Mouse (Mus musculus) heart, postnatal 14 days (tissue): Measurements from ENCODE around the gene Zfp13. TPM values are rescaled to one million over a fixed set of nuclear protein-coding genes. Genes with fewer than 3 reads are reported as not detected.

ENCODE experiments used
- DNase-seq, 2 experiments: peaks; one replicate each; pipeline ENCODE4 v3.0.0; 2021 to 2022
- intact Hi-C: fragments of 180-260 bp; cut with DNase I; formaldehyde crosslinking; loops from one replicate; pipeline ENCODE4 v1.15.1; 2025
- long read RNA-seq, 2 experiments: library from polyadenylated mRNA; stranded (forward); transcript quantifications; one replicate each; pipeline ENCODE4 v2.0.0; 2021
- total RNA-seq, 2 experiments: library from RNA; stranded (reverse); gene quantifications; 2 replicates each; pipeline ENCODE4 v1.2.3; 2021

Zfp13 gene
- 1 to 10 TPM; 4.3 to 5.0 TPM for total RNA-seq
- long read RNA-seq, experiment 1, partial matches to known transcripts: 0 of 6 reads
- long read RNA-seq, experiment 1, other reads (novel, unspliced or antisense): 2 of 6 reads
- long read RNA-seq, experiment 2, partial matches to known transcripts: 0 of 2 reads
- long read RNA-seq, experiment 2, other reads (novel, unspliced or antisense): 1 of 2 reads

- intact Hi-C loops: no loop called here
- DNase-seq: peak; percentile 80 to 86
These were observed at the start of gene Zfp13 for GRCm38 (mm10) chr17:23598582-23599552. Gene Zfp13, minus strand, starts transcription at chr17:23599487.

GRCm38 (mm10) chr17:23645894-23646293, 46.6 kb upstream of the Zfp13 start:
- DNase-seq: no peak
- intact Hi-C loops: no loop called here

GRCm38 (mm10) chr17:23644613-23645495, 45.6 kb upstream of the Zfp13 start, which contains the start of gene Mmp25:
Gene Mmp25, minus strand, starts transcription at chr17:23645277.
- DNase-seq: peak; percentile 21 to 32
- intact Hi-C loops: no loop called here

- intact Hi-C loops: loop anchor here (2.0 kb wide), 1 partner anchor 60 kb away; no protein-coding TSS in a partner anchor
- no peak for DNase-seq
These were observed 32.0 kb upstream of the Zfp13 start for GRCm38 (mm10) chr17:23631241-23631640.

- intact Hi-C loops: loop anchor here (2.0 kb wide), 1 partner anchor 60 kb away; no protein-coding TSS in a partner anchor
- DNase-seq: peak; percentile 83 to 90
These were observed 31.1 kb upstream of the Zfp13 start for GRCm38 (mm10) chr17:23630195-23631020.

- intact Hi-C loops: no loop called here
These were observed 28.5 kb upstream of the Zfp13 start for GRCm38 (mm10) chr17:23627813-23628212.

GRCm38 (mm10) chr17:23620351-23620750, 21.1 kb upstream of the Zfp13 start:
- intact Hi-C loops: no loop called here
- DNase-seq: no peak

More at GRCm38 (mm10) chr17:23627813-23628212, 28.5 kb upstream of the Zfp13 start:
- DNase-seq: no peak

- no peak for DNase-seq
- intact Hi-C loops: no loop called here
These were observed 17.8 kb upstream of the Zfp13 start for GRCm38 (mm10) chr17:23617087-23617486.

GRCm38 (mm10) chr17:23610361-23610800, 11.1 kb upstream of the Zfp13 start:
- intact Hi-C loops: loop anchor here (2.0 kb wide), 1 partner anchor 40 kb away; no protein-coding TSS in a partner anchor
- DNase-seq: peak; percentile 55 to 67

- DNase-seq: no peak
- intact Hi-C loops: loop anchor here (2.0 kb wide), 1 partner anchor 39 kb away; no protein-coding TSS in a partner anchor
These were observed 10.3 kb upstream of the Zfp13 start for GRCm38 (mm10) chr17:23609612-23610011.

- intact Hi-C loops: no loop called here
These were observed 5.9 kb upstream of the Zfp13 start for GRCm38 (mm10) chr17:23605220-23605619.

GRCm38 (mm10) chr17:23604394-23604793, 5.1 kb upstream of the Zfp13 start:
- no peak for DNase-seq
- intact Hi-C loops: loop anchor here (5.0 kb wide), 1 partner anchor 37 kb away; no protein-coding TSS in a partner anchor

More at GRCm38 (mm10) chr17:23605220-23605619, 5.9 kb upstream of the Zfp13 start:
- DNase-seq: no peak

GRCm38 (mm10) chr17:23603542-23603941, 4.3 kb upstream of the Zfp13 start:
- no peak for DNase-seq
- intact Hi-C loops: loop anchor here (5.0 kb wide), 1 partner anchor 36 kb away; no protein-coding TSS in a partner anchor

- DNase-seq: no peak
- intact Hi-C loops: loop anchor here (5.0 kb wide), 1 partner anchor 36 kb away; no protein-coding TSS in a partner anchor
These were observed 3.8 kb upstream of the Zfp13 start for GRCm38 (mm10) chr17:23603077-23603476.

GRCm38 (mm10) chr17:23601836-23602585, 2.7 kb upstream of the Zfp13 start:
- intact Hi-C loops: loop anchor here (5.0 kb wide), 1 partner anchor 35 kb away; no protein-coding TSS in a partner anchor
- DNase-seq: no peak

- intact Hi-C loops: loop anchor here (5.0 kb wide), 1 partner anchor 34 kb away; no protein-coding TSS in a partner anchor
- DNase-seq: no peak
These were observed 1.6 kb upstream of the Zfp13 start, which contains the start of gene Zscan10 for GRCm38 (mm10) chr17:23600641-23601622. Gene Zscan10, plus strand, starts transcription at chr17:23600856.

GRCm38 (mm10) chr17:23599605-23600063, 347 bp upstream of the Zfp13 start:
- intact Hi-C loops: loop anchor here (5.0 kb wide), 1 partner anchor 32 kb away; no protein-coding TSS in a partner anchor
- DNase-seq: no peak
